Mouse (Mus musculus): Measurements from ENCODE around the gene Rab1b.

GRCm38 (mm10) chr19:5151741-5152140, 44.9 kb upstream of the Rab1b start:
- TF ChIP-seq MAX (IDR thresholded peaks at IDR 0.05; ENCODE audit: low read depth): no peak
- no peak for TF ChIP-seq POLR2A (IDR thresholded peaks at IDR 0.05; ENCODE audit: insufficient read length, low read depth)
- TF ChIP-seq USF1 (IDR thresholded peaks at IDR 0.05; ENCODE audit: low read depth): no peak
- TF ChIP-seq E2F4 (IDR thresholded peaks at IDR 0.05; ENCODE audit: insufficient read depth): no peak
